Mouse (Mus musculus) lung, adult 2 months (tissue): ENCODE data around the gene Ppp3ca.

Experiments
- CTCF ChIP-seq: fragments of 200-500 bp; IDR thresholded peaks from 2 replicates; pipeline ENCODE4 v1.5.1; 2011; ENCODE audit warnings: mild to moderate bottlenecking, low read length, control low read depth; ENCODE audit not compliant: insufficient read depth
- POLR2A ChIP-seq: fragments of 200-500 bp; IDR thresholded peaks from 2 replicates; pipeline ENCODE4 v1.6.1; 2011; ENCODE audit warnings: low read depth, mild to moderate bottlenecking, control low read depth, low read length, borderline replicate concordance; ENCODE audit errors: extremely low read depth

DNA sequence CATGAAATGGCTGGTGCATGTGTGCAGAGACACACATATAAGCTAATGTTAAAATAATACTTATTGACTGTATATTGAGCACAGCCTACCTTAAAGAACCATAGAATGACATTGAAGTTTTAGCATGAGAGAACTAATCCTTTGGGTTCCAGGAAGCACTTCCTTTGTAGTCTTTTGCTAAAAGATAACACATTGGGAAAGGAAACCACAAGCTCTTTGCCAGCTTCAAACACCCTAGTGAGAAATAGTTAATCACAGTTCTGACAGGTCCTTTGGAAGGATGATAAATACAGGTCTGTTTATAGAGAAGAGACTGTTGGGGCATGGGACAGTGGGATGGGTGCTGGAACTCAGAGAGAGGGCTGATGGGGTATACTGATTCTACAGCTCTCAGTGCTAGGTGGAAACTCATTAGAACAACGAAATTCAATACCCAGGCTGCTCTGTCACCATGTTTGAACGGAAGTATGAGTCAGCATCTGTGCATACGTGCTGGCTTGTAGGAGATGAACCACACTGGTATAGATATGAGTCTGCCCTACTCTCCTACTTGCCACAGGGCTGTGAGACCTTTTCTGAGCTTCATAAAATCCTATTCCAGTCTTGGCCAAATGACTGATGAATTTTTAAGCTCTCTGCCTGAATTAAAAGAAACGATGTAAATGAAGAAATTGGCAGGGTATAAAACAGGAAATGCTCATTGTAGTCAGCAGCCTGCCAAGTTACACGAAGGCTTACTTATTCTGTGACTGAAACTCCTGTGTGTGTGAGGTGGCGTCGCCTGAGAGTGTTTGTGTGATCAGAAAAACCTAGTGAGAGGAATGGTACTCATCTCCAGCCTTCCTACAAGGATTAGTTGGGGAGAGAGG lies 271.0 kb downstream of the Ppp3ca start:
- TF ChIP-seq CTCF, result no peak
- no peak for TF ChIP-seq POLR2A
